Mouse (Mus musculus) neural tube, embryonic 12.5 days (tissue): ENCODE results near the gene Fbln7. TPM values are rescaled to one million over a fixed set of nuclear protein-coding genes. Genes with fewer than 3 reads are reported as not detected.
A peak's percentile ranks its signal among the peaks of the same experiment; 100 is the strongest.

Source experiments
- ATAC-seq: fragments of 200-750 bp; cut with Nextera tagmentation; 2 replicates; pipeline ENCODE4 v1.8.0; 2017; ENCODE audit warnings: low read depth, mild to moderate bottlenecking, moderate TSS enrichment, moderate library complexity; ENCODE audit not compliant: low FRiP score
- H3K27ac ChIP-seq: fragments of 300-500 bp; sonication (generic); 2 replicates; pipeline ENCODE4 v1.5.1; 2016
- H3K27me3 ChIP-seq: fragments of 300-500 bp; sonication (generic); replicated peaks from 2 replicates; pipeline ENCODE4 v1.6.1; 2016; ENCODE audit warnings: mild to moderate bottlenecking
- H3K36me3 ChIP-seq: fragments of 300-500 bp; sonication (generic); 2 replicates; pipeline ENCODE4 v1.6.1; 2016; ENCODE audit warnings: mild to moderate bottlenecking
- H3K4me1 ChIP-seq: fragments of 300-500 bp; sonication (generic); 2 replicates; pipeline ENCODE4 v1.6.1; 2016
- H3K4me2 ChIP-seq: fragments of 300-500 bp; sonication (generic); replicated peaks from 2 replicates; pipeline ENCODE4 v1.6.1; 2016; ENCODE audit warnings: mild to moderate bottlenecking
- H3K4me3 ChIP-seq: fragments of 300-500 bp; sonication (generic); 2 replicates; pipeline ENCODE4 v1.5.1; 2016
- H3K9ac ChIP-seq: fragments of 300-500 bp; sonication (generic); 2 replicates; pipeline ENCODE4 v1.6.1; 2016; ENCODE audit warnings: mild to moderate bottlenecking
- H3K9me3 ChIP-seq: fragments of 300-500 bp; sonication (generic); 2 replicates; pipeline ENCODE4 v1.6.1; 2016; ENCODE audit warnings: mild to moderate bottlenecking
- WGBS: fragments of 180-500 bp; shearing (Covaris S2); methylation state at CpG from one replicate; pipeline ENCODE4 v1.1.7; 2016; 5-methylcytosine and 5-hydroxymethylcytosine counted together
- polyA plus RNA-seq: library from polyadenylated mRNA; unstranded; fragments of >200 nt; fragmentation: Nextera tagmentation; extraction: Ambion mirVana; gene quantifications from 2 replicates; pipeline ENCODE4 v1.2.1, GENCODE M21; 2016

The Fbln7 gene
- polyA plus RNA-seq, 1 experiment from 2014 or later = 1.3 TPM

GRCm38 (mm10) chr2:128837531-128837930 is 25.2 kb upstream of the Fbln7 start:
- Histone ChIP-seq H3K36me3 (peaks cover 78% of the 10 kb centered on the region), H3K4me1 (no peaks in the 10 kb centered on the region), H3K27ac (no peak overlapping the region), H3K4me2 (no peak overlapping the region), H3K9me3 (no peaks in the 10 kb centered on the region), H3K4me3 (no peak overlapping the region), H3K9ac (no peak overlapping the region), H3K27me3 (no peaks in the 10 kb centered on the region)
- 94% methylated on average over 8 of the region's 8 CpGs for WGBS
- ATAC-seq = no peak

- no peak overlapping the region for H3K4me2 ChIP-seq
- H3K4me1 ChIP-seq = no peaks in the 10 kb centered on the region
- no peak overlapping the region for H3K4me3 ChIP-seq
- H3K9ac ChIP-seq = no peak overlapping the region
- no peaks in the 10 kb centered on the region for H3K27me3 ChIP-seq
- no peak for ATAC-seq
- no peaks in the 10 kb centered on the region for H3K9me3 ChIP-seq
- peaks cover 76% of the 10 kb centered on the region for H3K36me3 ChIP-seq
- whole genome bisulfite sequencing = 97% methylated on average over 3 of the region's 3 CpGs
- H3K27ac ChIP-seq = no peak overlapping the region
Measured at GRCm38 (mm10) chr2:128838611-128839010, 24.2 kb upstream of the Fbln7 start.

- Histone ChIP-seq H3K9ac (no peak overlapping the region), H3K9me3 (no peaks in the 10 kb centered on the region), H3K36me3 (peaks cover 73% of the 10 kb centered on the region), H3K4me1 (no peaks in the 10 kb centered on the region), H3K4me2 (no peak overlapping the region), H3K27me3 (no peaks in the 10 kb centered on the region), H3K27ac (no peak overlapping the region), H3K4me3 (no peak overlapping the region)
- no peak for ATAC-seq
- 78% methylated on average over 2 of the region's 2 CpGs for WGBS
Measured at GRCm38 (mm10) chr2:128839501-128839900, 23.3 kb upstream of the Fbln7 start.

GRCm38 (mm10) chr2:128842437-128842836 is 20.3 kb upstream of the Fbln7 start:
- 92% methylated on average over 8 of the region's 8 CpGs for WGBS
- no peak overlapping the region for H3K27ac ChIP-seq
- no peaks in the 10 kb centered on the region for H3K27me3 ChIP-seq
- ATAC-seq = no peak
- no peak overlapping the region for H3K4me2 ChIP-seq
- H3K9ac ChIP-seq = no peak overlapping the region
- peaks cover 63% of the 10 kb centered on the region for H3K36me3 ChIP-seq
- no peaks in the 10 kb centered on the region for H3K9me3 ChIP-seq
- no peaks in the 10 kb centered on the region for H3K4me1 ChIP-seq
- no peak overlapping the region for H3K4me3 ChIP-seq

- no peaks in the 10 kb centered on the region for H3K4me1 ChIP-seq
- no peak overlapping the region for H3K4me2 ChIP-seq
- H3K9ac ChIP-seq = no peak overlapping the region
- 95% methylated on average over 2 of the region's 2 CpGs for WGBS
- ATAC-seq = no peak
- no peak overlapping the region for H3K27ac ChIP-seq
- H3K36me3 ChIP-seq = peaks cover 62% of the 10 kb centered on the region
- H3K27me3 ChIP-seq = no peaks in the 10 kb centered on the region
- H3K9me3 ChIP-seq = no peaks in the 10 kb centered on the region
- no peak overlapping the region for H3K4me3 ChIP-seq
Measured at GRCm38 (mm10) chr2:128850036-128850435, 12.7 kb upstream of the Fbln7 start.

- Histone ChIP-seq H3K9ac (no peak overlapping the region), H3K36me3 (peaks cover 19% of the 10 kb centered on the region), H3K27me3 (no peaks in the 10 kb centered on the region), H3K9me3 (no peaks in the 10 kb centered on the region), H3K4me3 (no peak overlapping the region), H3K4me2 (no peak overlapping the region), H3K27ac (no peak overlapping the region), H3K4me1 (no peaks in the 10 kb centered on the region)
- no peak for ATAC-seq
- 90% methylated on average over 1 of the region's 1 CpGs for WGBS
Measured at GRCm38 (mm10) chr2:128856673-128857072, 6.1 kb upstream of the Fbln7 start.

- Histone ChIP-seq H3K9ac (no peak overlapping the region), H3K27me3 (0 out of 2 replicates have a peak, but pooled peaks cover 4% of the 10 kb centered on the region)
- WGBS = 89% methylated on average over 6 of the region's 6 CpGs
Measured at GRCm38 (mm10) chr2:128858962-128859361, 3.8 kb upstream of the Fbln7 start.

GRCm38 (mm10) chr2:128859861-128860260 is 2.9 kb upstream of the Fbln7 start:
- ATAC-seq = no peak
- Histone ChIP-seq H3K4me3 (no peak overlapping the region), H3K36me3 (no peaks in the 10 kb centered on the region), H3K4me1 (peaks cover 7% of the 10 kb centered on the region), H3K27me3 (peaks cover 5% of the 10 kb centered on the region; the same call in 1 of the 2 replicates), H3K27ac (no peak overlapping the region), H3K4me2 (no peak overlapping the region), H3K9ac (no peak overlapping the region), H3K9me3 (no peaks in the 10 kb centered on the region)
- WGBS = 88% methylated on average over 3 of the region's 3 CpGs

More at GRCm38 (mm10) chr2:128858962-128859361, 3.8 kb upstream of the Fbln7 start:
- Histone ChIP-seq H3K9me3 (no peaks in the 10 kb centered on the region), H3K27ac (no peak overlapping the region), H3K4me3 (no peak overlapping the region), H3K4me1 (peaks cover 4% of the 10 kb centered on the region), H3K4me2 (no peak overlapping the region), H3K36me3 (peaks cover 3% of the 10 kb centered on the region; the same call in 1 of the 2 replicates)
- no peak for ATAC-seq

GRCm38 (mm10) chr2:128863777-128864331 is 1.1 kb downstream of the Fbln7 start:
- no peak overlapping the region for H3K27ac ChIP-seq
- H3K36me3 ChIP-seq = no peaks in the 10 kb centered on the region
- peaks cover 7% of the 10 kb centered on the region for H3K4me1 ChIP-seq
- under 1% methylated on average over 38 of the region's 38 CpGs for WGBS
- H3K27me3 ChIP-seq = peaks cover 5% of the 10 kb centered on the region; the same call in 1 of the 2 replicates
- no peaks in the 10 kb centered on the region for H3K9me3 ChIP-seq
- peak overlapping the region; percentile 90 for H3K4me2 ChIP-seq
- ATAC-seq = peak; percentile 71
- peak overlapping the region; percentile 44 for H3K4me3 ChIP-seq
- peak overlapping the region; percentile 48 for H3K9ac ChIP-seq

- Histone ChIP-seq H3K36me3 (no peaks in the 10 kb centered on the region), H3K4me3 (no peak overlapping the region), H3K9me3 (no peaks in the 10 kb centered on the region), H3K9ac (no peak overlapping the region), H3K27ac (no peak overlapping the region), H3K27me3 (peaks cover 5% of the 10 kb centered on the region; the same call in 1 of the 2 replicates), H3K4me1 (peaks cover 7% of the 10 kb centered on the region), H3K4me2 (no peak overlapping the region)
- WGBS = 50% methylated on average over 3 of the region's 3 CpGs
- ATAC-seq = no peak
Measured at GRCm38 (mm10) chr2:128865061-128865460, 2.3 kb downstream of the Fbln7 start.

- H3K27me3 ChIP-seq = no peaks in the 10 kb centered on the region
- WGBS = 78% methylated on average over 8 of the region's 8 CpGs
- no peaks in the 10 kb centered on the region for H3K9me3 ChIP-seq
- H3K27ac ChIP-seq = no peak overlapping the region
- no peak overlapping the region for H3K4me3 ChIP-seq
- H3K9ac ChIP-seq = no peak overlapping the region
- no peak for ATAC-seq
- H3K36me3 ChIP-seq = no peaks in the 10 kb centered on the region
- no peak overlapping the region for H3K4me2 ChIP-seq
- H3K4me1 ChIP-seq = no peaks in the 10 kb centered on the region
Measured at GRCm38 (mm10) chr2:128871656-128872055, 8.9 kb downstream of the Fbln7 start.

- H3K9ac ChIP-seq = no peak overlapping the region
- H3K4me3 ChIP-seq = no peak overlapping the region
- H3K27ac ChIP-seq = no peak overlapping the region
- H3K9me3 ChIP-seq = no peaks in the 10 kb centered on the region
- no peak for ATAC-seq
- H3K36me3 ChIP-seq = no peaks in the 10 kb centered on the region
- H3K4me1 ChIP-seq = no peaks in the 10 kb centered on the region
- no peak overlapping the region for H3K4me2 ChIP-seq
- no peaks in the 10 kb centered on the region for H3K27me3 ChIP-seq
- WGBS = 93% methylated on average over 9 of the region's 9 CpGs
Measured at GRCm38 (mm10) chr2:128872256-128872655, 9.5 kb downstream of the Fbln7 start.

GRCm38 (mm10) chr2:128875526-128875925 is 12.7 kb downstream of the Fbln7 start:
- WGBS = 80% methylated on average over 8 of the region's 8 CpGs
- no peaks in the 10 kb centered on the region for H3K9me3 ChIP-seq
- no peak overlapping the region for H3K27ac ChIP-seq
- H3K4me2 ChIP-seq = no peak overlapping the region
- no peaks in the 10 kb centered on the region for H3K36me3 ChIP-seq
- H3K9ac ChIP-seq = no peak overlapping the region
- no peak for ATAC-seq
- H3K4me1 ChIP-seq = no peaks in the 10 kb centered on the region
- H3K4me3 ChIP-seq = no peak overlapping the region
- H3K27me3 ChIP-seq = no peaks in the 10 kb centered on the region
